Mouse (Mus musculus) hindbrain, embryonic 16.5 days (tissue): ENCODE data around the gene Bnip2. TPM values are rescaled to one million over a fixed set of nuclear protein-coding genes. Genes with fewer than 3 reads are reported as not detected.
"Not testable (repeated sequence)": the region's sequence is repeated elsewhere in the genome, so short reads cannot be mapped to it uniquely, and the experiment has no call there.

ENCODE experiments used
- ATAC-seq: fragments of 200-750 bp; cut with Nextera tagmentation; 2 replicates; pipeline ENCODE4 v1.8.0; 2017; ENCODE audit warnings: moderate TSS enrichment, moderate library complexity
- H3K27ac ChIP-seq: fragments of 300-500 bp; sonication (generic); 2 replicates; pipeline ENCODE4 v1.5.1; 2014; ENCODE audit warnings: low read depth, mild to moderate bottlenecking, control low read depth, low read length, moderate library complexity
- H3K27me3 ChIP-seq: fragments of 300-500 bp; sonication (generic); replicated peaks from 2 replicates; pipeline ENCODE4 v1.6.1; 2014; ENCODE audit warnings: low read length; ENCODE audit not compliant: control insufficient read depth, insufficient read depth
- H3K36me3 ChIP-seq: fragments of 300-500 bp; sonication (generic); 2 replicates; pipeline ENCODE4 v1.6.1; 2014; ENCODE audit warnings: mild to moderate bottlenecking, low read length, moderate library complexity, mixed read lengths; ENCODE audit not compliant: control insufficient read depth, insufficient read depth
- H3K4me1 ChIP-seq: fragments of 300-500 bp; sonication (generic); 2 replicates; pipeline ENCODE4 v1.6.1; 2014; ENCODE audit warnings: low read depth, low read length; ENCODE audit not compliant: control insufficient read depth, insufficient read depth
- H3K4me2 ChIP-seq: fragments of 300-500 bp; sonication (generic); 2 replicates; pipeline ENCODE4 v1.6.1; 2014; ENCODE audit warnings: mild to moderate bottlenecking, low read length, control low read depth, moderate library complexity
- H3K4me3 ChIP-seq: fragments of 300-500 bp; sonication (generic); 2 replicates; pipeline ENCODE4 v1.5.1; 2014; ENCODE audit warnings: mild to moderate bottlenecking, low read length, control low read depth, moderate library complexity
- H3K9ac ChIP-seq: fragments of 300-500 bp; sonication (generic); 2 replicates; pipeline ENCODE4 v1.6.1; 2014; ENCODE audit warnings: low read depth, mild to moderate bottlenecking, control low read depth, low read length, moderate library complexity
- H3K9me3 ChIP-seq: fragments of 300-500 bp; sonication (generic); 2 replicates; pipeline ENCODE4 v1.6.1; 2014; ENCODE audit warnings: mild to moderate bottlenecking, low read length, moderate library complexity; ENCODE audit not compliant: control insufficient read depth
- WGBS: fragments of 180-500 bp; shearing (Covaris S2); extraction: QIAGEN DNeasy Blood & Tissue Kit; methylation state at CpG from one replicate; pipeline ENCODE4 v1.1.7; 2014; 5-methylcytosine and 5-hydroxymethylcytosine counted together
- polyA plus RNA-seq: library from polyadenylated mRNA; unstranded; fragments of >200 nt; fragmentation: Nextera tagmentation; extraction: Ambion mirVana; gene quantifications from 2 replicates; pipeline ENCODE4 v1.2.1, GENCODE M21; 2015

The Bnip2 gene
- polyA plus RNA-seq, 1 experiment from 2014 or later: 61.7 TPM

GRCm38 (mm10) chr9:70022083-70022482, 32.8 kb downstream of the Bnip2 start:
- H3K4me1 ChIP-seq: no peaks in the 10 kb centered on the region
- ATAC-seq: no peak
- no peak overlapping the region for H3K9ac ChIP-seq
- no peak overlapping the region for H3K4me2 ChIP-seq
- H3K27me3 ChIP-seq: no peaks in the 10 kb centered on the region
- H3K36me3 ChIP-seq: peaks cover 4% of the 10 kb centered on the region
- 93% methylated on average over 4 of the region's 4 CpGs for WGBS
- H3K27ac ChIP-seq: no peak overlapping the region
- no peaks in the 10 kb centered on the region for H3K9me3 ChIP-seq
- H3K4me3 ChIP-seq: no peak overlapping the region

DNA sequence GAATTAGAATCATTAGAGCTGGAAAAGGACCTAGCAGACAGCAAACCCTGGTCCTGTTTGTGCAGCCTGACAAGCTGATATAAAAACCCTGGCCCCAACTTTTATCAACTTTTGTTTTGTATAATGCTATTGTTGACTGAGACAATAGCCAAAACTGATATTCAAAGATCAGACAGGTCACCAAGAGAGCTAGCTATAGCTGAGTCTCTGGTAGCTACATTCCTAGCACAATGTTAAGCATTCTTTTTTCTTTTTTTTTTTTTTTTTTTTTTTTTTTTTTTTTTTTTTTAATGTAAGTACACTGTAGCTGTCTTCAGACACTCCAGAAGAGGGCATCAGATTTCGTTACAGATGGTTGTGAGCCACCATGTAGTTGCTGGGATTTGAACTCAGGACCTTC, 34.3 kb downstream of the Bnip2 start:
- WGBS: 60% methylated on average over 1 of the region's 1 CpGs
- not testable (repeated sequence) for H3K27me3 ChIP-seq, H3K9me3 ChIP-seq, ATAC-seq, H3K4me1 ChIP-seq, H3K9ac ChIP-seq, H3K36me3 ChIP-seq, H3K4me3 ChIP-seq, H3K27ac ChIP-seq, H3K4me2 ChIP-seq

DNA sequence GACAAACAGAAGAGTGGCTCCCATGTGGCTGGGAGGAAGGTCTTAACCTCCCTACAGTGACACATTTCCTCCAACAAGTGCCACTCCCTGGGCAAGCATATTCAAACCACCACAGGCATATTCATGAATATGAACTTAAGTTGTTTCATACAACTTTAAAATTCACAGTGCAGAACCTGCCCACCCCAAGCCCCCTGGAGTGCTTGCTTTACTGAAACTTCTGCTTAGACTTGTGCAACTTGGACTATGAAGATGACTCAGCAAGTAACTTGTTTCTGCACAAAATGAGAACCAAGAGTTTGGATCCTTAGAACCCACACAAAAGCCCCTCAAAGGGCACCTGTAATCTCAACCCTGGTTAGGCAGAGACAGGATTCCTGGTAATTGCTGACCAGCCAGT, 35.4 kb downstream of the Bnip2 start:
- no peaks in the 10 kb centered on the region for H3K27me3 ChIP-seq
- ATAC-seq: no peak
- H3K9ac ChIP-seq: no peak overlapping the region
- peaks cover 4% of the 10 kb centered on the region for H3K36me3 ChIP-seq
- H3K27ac ChIP-seq: no peak overlapping the region
- no peaks in the 10 kb centered on the region for H3K4me1 ChIP-seq
- H3K4me2 ChIP-seq: no peak overlapping the region
- H3K4me3 ChIP-seq: no peak overlapping the region
- no peaks in the 10 kb centered on the region for H3K9me3 ChIP-seq

DNA sequence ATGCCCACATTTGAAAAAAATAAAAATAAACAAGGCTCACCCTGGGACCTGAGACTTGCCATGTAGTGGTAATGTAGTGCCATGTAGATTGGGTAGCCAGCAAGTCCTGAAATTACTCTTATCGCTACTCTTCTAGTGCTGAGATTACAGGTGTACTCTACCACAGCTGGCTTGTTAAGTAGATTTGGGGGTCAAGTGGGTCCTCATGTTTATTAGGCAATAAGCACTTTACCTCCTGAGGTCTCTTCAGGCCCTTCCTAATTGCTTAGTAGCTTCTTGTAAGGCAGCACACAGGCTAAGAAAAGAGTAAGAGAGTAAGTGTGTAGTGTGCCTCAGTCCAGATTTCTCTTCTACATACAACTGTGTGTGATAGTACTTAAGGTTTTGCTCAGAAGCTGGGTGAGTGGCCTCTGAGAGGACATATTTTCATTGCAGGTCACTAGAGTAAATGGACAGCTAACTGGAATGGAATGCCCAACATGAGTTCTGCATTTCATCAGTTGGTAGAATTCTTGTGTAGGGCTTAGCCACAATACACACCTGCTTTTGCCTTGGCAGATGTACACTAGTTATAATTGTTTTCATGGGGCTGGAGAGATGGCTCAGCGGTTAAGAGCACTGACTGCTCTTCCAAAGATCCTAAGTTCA, 36.2 kb downstream of the Bnip2 start:
- H3K4me2 ChIP-seq: no peak overlapping the region
- WGBS: 89% methylated on average over 2 of the region's 2 CpGs
- no peak for ATAC-seq

GRCm38 (mm10) chr9:70032167-70032566, 42.9 kb downstream of the Bnip2 start:
- Histone ChIP-seq H3K27ac (no peak overlapping the region), H3K4me2 (no peak overlapping the region), H3K27me3 (no peaks in the 10 kb centered on the region), H3K4me3 (no peak overlapping the region), H3K9ac (no peak overlapping the region), H3K4me1 (no peaks in the 10 kb centered on the region), H3K9me3 (no peaks in the 10 kb centered on the region), H3K36me3 (no peaks in the 10 kb centered on the region)
- 97% methylated on average over 1 of the region's 1 CpGs for WGBS
- no peak for ATAC-seq

More for the DNA sequence above, 36.2 kb downstream of the Bnip2 start:
- no peaks in the 10 kb centered on the region for H3K27me3 ChIP-seq
- H3K9me3 ChIP-seq: no peaks in the 10 kb centered on the region
- H3K36me3 ChIP-seq: no peaks in the 10 kb centered on the region
- H3K27ac ChIP-seq: no peak overlapping the region
- no peak overlapping the region for H3K4me3 ChIP-seq
- H3K9ac ChIP-seq: no peak overlapping the region
- no peaks in the 10 kb centered on the region for H3K4me1 ChIP-seq

- Histone ChIP-seq H3K27me3 (no peaks in the 10 kb centered on the region), H3K4me3 (no peak overlapping the region), H3K9ac (no peak overlapping the region), H3K36me3 (no peaks in the 10 kb centered on the region), H3K27ac (no peak overlapping the region), H3K4me1 (no peaks in the 10 kb centered on the region), H3K9me3 (no peaks in the 10 kb centered on the region), H3K4me2 (no peak overlapping the region)
- WGBS: 67% methylated on average over 9 of the region's 9 CpGs
- ATAC-seq: no peak
Measured at GRCm38 (mm10) chr9:70033056-70033455, 43.8 kb downstream of the Bnip2 start.

DNA sequence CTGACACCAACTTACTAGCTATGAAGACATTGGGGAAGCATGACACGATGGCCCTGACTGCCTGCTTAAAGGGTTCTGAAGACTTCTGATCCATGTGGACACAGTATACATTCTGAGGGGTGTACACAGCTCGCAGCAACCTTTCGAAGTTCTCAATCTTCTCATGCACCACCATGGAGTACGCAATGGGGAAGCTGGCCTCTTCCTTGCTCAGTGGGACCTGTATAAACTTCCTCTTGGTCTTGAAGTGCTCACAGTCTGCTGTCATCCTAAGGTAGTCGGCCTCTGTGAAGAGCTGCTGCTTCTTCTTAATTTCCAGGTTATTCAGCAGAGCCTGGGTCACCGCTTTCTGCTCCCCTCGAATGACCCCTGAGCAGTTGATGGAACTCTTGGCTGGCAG, 45.4 kb downstream of the Bnip2 start:
- H3K36me3 ChIP-seq: no peaks in the 10 kb centered on the region
- H3K9me3 ChIP-seq: no peaks in the 10 kb centered on the region
- H3K9ac ChIP-seq: no peak overlapping the region
- H3K4me3 ChIP-seq: no peak overlapping the region
- no peak overlapping the region for H3K27ac ChIP-seq
- WGBS: 98% methylated on average over 7 of the region's 7 CpGs
- no peak overlapping the region for H3K4me2 ChIP-seq
- H3K4me1 ChIP-seq: no peaks in the 10 kb centered on the region
- no peak for ATAC-seq
- H3K27me3 ChIP-seq: no peaks in the 10 kb centered on the region

DNA sequence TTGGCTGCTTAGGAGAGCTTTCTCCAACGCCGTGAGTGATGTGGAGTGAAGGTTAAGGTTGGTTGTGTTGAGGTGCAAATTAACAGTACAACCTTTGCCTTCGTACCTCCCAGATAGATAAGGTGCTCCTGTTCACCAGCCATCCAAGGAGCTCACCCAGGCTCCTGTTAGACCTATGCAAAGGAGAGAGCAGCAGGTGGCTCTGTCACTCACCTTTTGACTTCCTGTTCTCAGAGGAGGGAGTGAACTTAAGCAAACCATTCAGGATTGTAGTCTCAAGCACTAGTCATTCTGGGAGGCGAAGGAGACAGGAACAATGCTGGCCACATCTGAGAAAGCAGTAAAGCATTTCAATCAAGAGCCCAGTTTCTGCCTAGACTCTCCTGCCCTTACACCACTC, 47.4 kb downstream of the Bnip2 start:
- no peaks in the 10 kb centered on the region for H3K36me3 ChIP-seq
- ATAC-seq: no peak
- H3K4me2 ChIP-seq: no peak overlapping the region
- no peak overlapping the region for H3K27ac ChIP-seq
- no peaks in the 10 kb centered on the region for H3K27me3 ChIP-seq
- no peaks in the 10 kb centered on the region for H3K9me3 ChIP-seq
- no peak overlapping the region for H3K4me3 ChIP-seq
- H3K9ac ChIP-seq: no peak overlapping the region
- WGBS: 85% methylated on average over 4 of the region's 4 CpGs
- H3K4me1 ChIP-seq: no peaks in the 10 kb centered on the region

DNA sequence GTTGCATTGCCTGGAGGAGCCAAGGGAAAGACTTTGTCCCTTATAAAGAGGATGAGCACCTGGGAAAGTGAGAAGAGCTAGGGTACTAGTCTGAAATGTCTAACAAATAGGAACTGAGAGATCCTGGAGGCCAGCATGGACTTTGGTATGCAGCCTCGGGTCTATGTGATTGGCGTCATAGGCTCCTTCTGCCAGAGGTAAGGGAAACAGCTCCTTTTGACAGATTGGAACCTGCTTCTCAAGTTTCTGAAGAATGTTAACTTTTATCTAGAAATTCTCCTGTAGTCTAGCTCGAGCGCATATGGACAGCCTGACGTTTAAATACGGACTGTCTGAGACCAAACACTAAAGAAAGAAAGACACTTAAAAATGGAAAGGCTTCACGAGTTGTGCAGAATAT, 48.7 kb downstream of the Bnip2 start, which contains the start of gene Gcnt3:
Gene Gcnt3 (minus strand): TSS at position 101 of the 400 bp plus-strand sequence.
- ATAC-seq: no peak

More for the DNA sequence above, 48.7 kb downstream of the Bnip2 start, which contains the start of gene Gcnt3:
- no peak within 1 kb of the TSS for H3K9ac ChIP-seq
- no peak within 1 kb of the TSS for H3K27ac ChIP-seq
- H3K4me2 ChIP-seq: no peak within 1 kb of the TSS
- no peaks in the 10 kb centered on the region for H3K27me3 ChIP-seq
- 90% methylated on average over 7 of the region's 7 CpGs for WGBS
- H3K4me1 ChIP-seq: no peaks in the 10 kb centered on the region
- no peak within 1 kb of the TSS for H3K4me3 ChIP-seq
- H3K9me3 ChIP-seq: no peaks in the 10 kb centered on the region
- no peaks in the 10 kb centered on the region for H3K36me3 ChIP-seq
